Mouse (Mus musculus): Measurements from ENCODE around the gene Krt80. TPM values are rescaled to one million over a fixed set of nuclear protein-coding genes. Genes with fewer than 3 reads are reported as not detected.

Gene Krt80
- polyA plus RNA-seq, 1 experiment from 2014 or later = 0.09 TPM

DNA sequence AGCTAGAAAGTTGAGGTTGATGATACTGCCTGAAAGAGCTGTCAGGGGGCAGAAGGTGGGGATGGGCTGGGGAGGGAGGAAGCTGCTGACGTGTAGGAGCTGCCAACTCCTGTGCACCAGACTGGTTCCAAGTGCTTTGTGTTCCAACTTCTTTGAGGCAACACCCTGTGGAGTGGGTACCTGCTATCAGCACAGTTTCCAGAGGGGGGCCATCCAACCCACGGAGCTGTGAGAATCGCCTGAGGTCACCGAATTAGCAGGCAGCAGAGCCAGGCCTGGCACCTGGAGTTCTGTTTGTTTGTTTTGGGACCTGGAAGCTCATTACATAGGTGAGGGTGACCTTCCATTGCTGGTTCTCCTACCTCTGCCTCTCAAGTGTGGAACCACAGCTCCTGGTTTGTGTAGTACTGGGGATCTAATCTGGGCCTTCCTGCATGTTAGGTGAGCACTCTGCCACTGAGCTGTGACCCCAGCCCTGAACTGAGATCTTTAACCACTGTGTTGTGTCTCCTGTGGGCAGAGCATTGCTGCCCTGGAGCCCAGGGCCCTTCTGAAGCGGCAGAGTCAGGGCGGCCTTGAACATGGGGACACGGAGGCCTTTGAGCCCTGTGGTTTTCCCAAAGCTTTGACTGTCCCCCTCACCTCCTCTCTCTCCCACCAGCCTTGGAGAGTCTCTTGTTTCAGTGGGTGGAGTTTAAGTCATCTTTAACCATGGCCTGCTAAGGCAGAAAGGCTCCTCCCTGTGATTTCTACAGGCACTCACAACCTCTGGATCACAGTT lies 4.9 kb downstream of the Krt80 start:
- DNase-seq (ENCODE audit: low spot score) (no peak), ATAC-seq (ENCODE audit: low FRiP score) (no peak)
- Histone ChIP-seq H3K9ac (ENCODE audit: low read depth, low read length) (no peak overlapping the region), H3K27ac (ENCODE audit: low read depth, low read length) (no peak overlapping the region), H3K4me1 (replicated peaks; ENCODE audit: control insufficient read depth, insufficient read depth, low read length) (no peaks in the 10 kb centered on the region), H3K36me3 (ENCODE audit: control insufficient read depth, insufficient read depth, low read length) (no peaks in the 10 kb centered on the region), H3K4me2 (replicated peaks; ENCODE audit: low read depth, low read length) (no peak overlapping the region), H3K4me3 (ENCODE audit: low read depth, low read length) (no peak overlapping the region), H3K9me3 (ENCODE audit: control insufficient read depth, low read length) (no peaks in the 10 kb centered on the region), H3K27me3 (ENCODE audit: control insufficient read depth, insufficient read depth, low read length) (no peaks in the 10 kb centered on the region)
- 68% methylated on average over 7 of the region's 7 CpGs for WGBS

DNA sequence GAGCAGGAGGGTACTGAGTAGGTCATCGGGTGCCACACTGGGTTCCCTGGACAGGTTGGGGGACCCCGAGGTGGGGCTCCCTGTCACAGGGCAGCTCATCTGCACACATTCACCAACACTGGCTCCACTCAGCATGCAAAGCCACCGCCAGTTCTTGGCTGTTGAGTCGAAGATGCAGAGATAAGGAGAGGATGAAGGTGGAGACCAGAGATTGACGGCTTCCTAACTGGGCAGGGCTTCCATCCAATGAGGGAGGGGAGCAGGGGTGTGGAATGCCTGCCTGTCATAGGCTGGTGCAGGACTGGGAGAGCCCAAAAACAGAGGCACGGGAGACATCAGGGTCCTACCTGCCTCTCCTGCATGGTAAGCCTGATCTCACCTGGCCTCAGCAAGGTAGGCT lies 5.5 kb downstream of the Krt80 start:
- no peak overlapping the region for H3K9ac ChIP-seq (ENCODE audit: low read depth, low read length)
- no peak overlapping the region for H3K4me3 ChIP-seq (ENCODE audit: low read depth, low read length)
- no peak overlapping the region for H3K27ac ChIP-seq (ENCODE audit: low read depth, low read length)
- no peak overlapping the region for H3K4me2 ChIP-seq (replicated peaks; ENCODE audit: low read depth, low read length)
- H3K27me3 ChIP-seq (ENCODE audit: control insufficient read depth, insufficient read depth, low read length) = no peaks in the 10 kb centered on the region
- ATAC-seq (ENCODE audit: low FRiP score) (no peak), DNase-seq (ENCODE audit: low spot score) (no peak)
- 77% methylated on average over 6 of the region's 6 CpGs for WGBS
- H3K4me1 ChIP-seq (replicated peaks; ENCODE audit: control insufficient read depth, insufficient read depth, low read length) = no peaks in the 10 kb centered on the region
- no peaks in the 10 kb centered on the region for H3K9me3 ChIP-seq (ENCODE audit: control insufficient read depth, low read length)
- H3K36me3 ChIP-seq (ENCODE audit: control insufficient read depth, insufficient read depth, low read length) = no peaks in the 10 kb centered on the region

DNA sequence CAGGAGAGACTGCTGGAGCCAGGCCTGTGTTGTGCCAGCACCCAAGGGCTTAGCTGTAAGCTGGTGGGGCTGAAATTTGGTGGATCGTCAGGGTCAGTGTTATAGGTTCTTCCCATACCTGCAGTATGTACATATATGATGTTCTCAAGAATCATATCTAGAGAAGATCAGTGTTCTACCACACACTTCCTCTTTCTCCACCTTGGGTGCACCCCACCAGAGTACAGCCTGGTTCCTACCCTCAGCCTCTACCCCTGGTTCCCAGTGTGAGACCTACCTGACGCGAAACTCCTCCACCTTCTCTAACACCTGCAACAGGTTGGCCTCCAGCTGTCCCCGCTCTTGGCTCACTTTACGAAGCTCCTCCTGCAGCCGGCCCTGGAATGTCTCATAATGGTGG lies 6.0 kb downstream of the Krt80 start:
- Histone ChIP-seq H3K9ac (ENCODE audit: low read depth, low read length) (no peak overlapping the region), H3K36me3 (ENCODE audit: control insufficient read depth, insufficient read depth, low read length) (no peaks in the 10 kb centered on the region), H3K4me2 (replicated peaks; ENCODE audit: low read depth, low read length) (no peak overlapping the region), H3K9me3 (ENCODE audit: control insufficient read depth, low read length) (no peaks in the 10 kb centered on the region), H3K4me3 (ENCODE audit: low read depth, low read length) (no peak overlapping the region), H3K4me1 (replicated peaks; ENCODE audit: control insufficient read depth, insufficient read depth, low read length) (no peaks in the 10 kb centered on the region), H3K27me3 (ENCODE audit: control insufficient read depth, insufficient read depth, low read length) (no peaks in the 10 kb centered on the region), H3K27ac (ENCODE audit: low read depth, low read length) (no peak overlapping the region)
- ATAC-seq (ENCODE audit: low FRiP score) (no peak), DNase-seq (ENCODE audit: low spot score) (no peak)
- WGBS = 82% methylated on average over 6 of the region's 6 CpGs

DNA sequence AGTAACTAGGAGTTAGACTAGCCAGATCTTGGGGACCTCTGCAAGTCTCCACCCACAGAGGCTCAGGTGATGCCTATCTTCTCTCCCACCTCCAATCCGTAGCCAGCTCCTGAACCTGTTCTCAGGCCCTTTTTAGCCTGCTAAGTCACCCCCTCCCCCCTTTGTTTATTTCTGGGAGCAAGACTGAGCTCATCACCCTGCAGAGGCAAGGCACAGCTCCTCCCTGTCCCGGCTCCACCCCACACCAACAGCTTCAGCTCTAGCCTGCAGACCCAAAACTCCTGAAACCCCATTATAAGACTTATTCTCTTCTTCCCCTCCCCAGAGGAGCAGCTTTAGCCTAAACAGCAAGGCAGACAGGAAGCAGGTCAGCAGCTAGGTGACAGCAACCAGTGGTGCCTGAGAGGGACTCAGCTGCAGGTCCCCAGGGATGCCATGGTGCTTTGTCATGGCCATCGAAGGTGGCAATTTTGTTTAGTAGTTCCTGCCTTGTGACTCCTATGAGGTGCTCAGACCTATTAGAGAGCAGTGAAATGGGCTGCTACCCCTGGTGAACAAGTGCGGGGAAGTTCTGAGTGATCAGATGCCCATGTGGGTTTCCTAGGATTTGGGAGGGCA lies 7.5 kb downstream of the Krt80 start:
- WGBS = 61% methylated on average over 4 of the region's 4 CpGs
- Histone ChIP-seq H3K4me1 (replicated peaks; ENCODE audit: control insufficient read depth, insufficient read depth, low read length) (no peaks in the 10 kb centered on the region), H3K9ac (ENCODE audit: low read depth, low read length) (no peak overlapping the region), H3K4me3 (ENCODE audit: low read depth, low read length) (no peak overlapping the region), H3K27ac (ENCODE audit: low read depth, low read length) (no peak overlapping the region), H3K9me3 (ENCODE audit: control insufficient read depth, low read length) (no peaks in the 10 kb centered on the region), H3K36me3 (ENCODE audit: control insufficient read depth, insufficient read depth, low read length) (no peaks in the 10 kb centered on the region), H3K27me3 (ENCODE audit: control insufficient read depth, insufficient read depth, low read length) (no peaks in the 10 kb centered on the region), H3K4me2 (replicated peaks; ENCODE audit: low read depth, low read length) (no peak overlapping the region)
- ATAC-seq (ENCODE audit: low FRiP score) = no peak
- DNase-seq (ENCODE audit: low spot score) = no peak

DNA sequence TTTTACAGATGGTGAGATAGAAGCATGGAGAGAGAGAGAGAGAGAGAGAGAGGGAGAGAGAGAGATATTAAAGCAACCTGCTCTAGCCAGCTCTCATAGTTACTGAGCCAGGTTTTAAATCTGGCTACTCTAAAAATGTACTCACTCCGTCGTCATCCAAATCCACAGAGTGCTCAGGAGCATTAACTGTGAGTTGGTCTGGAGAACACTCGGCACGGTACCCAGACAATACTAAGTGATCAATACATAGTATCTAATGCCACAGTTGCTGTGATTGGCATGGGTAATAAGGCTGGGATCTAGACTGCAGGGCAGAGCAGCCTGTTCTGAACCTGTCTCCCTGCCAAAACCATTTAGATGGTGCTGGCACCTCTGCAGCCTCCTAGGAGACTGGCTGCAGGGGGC lies 14.6 kb downstream of the Krt80 start:
- H3K4me3 ChIP-seq (ENCODE audit: low read depth, low read length) = no peak overlapping the region
- 88% methylated on average over 4 of the region's 4 CpGs for WGBS
- H3K27ac ChIP-seq (ENCODE audit: low read depth, low read length) = no peak overlapping the region
- no peaks in the 10 kb centered on the region for H3K9me3 ChIP-seq (ENCODE audit: control insufficient read depth, low read length)
- H3K27me3 ChIP-seq (ENCODE audit: control insufficient read depth, insufficient read depth, low read length) = no peaks in the 10 kb centered on the region
- ATAC-seq (ENCODE audit: low FRiP score) = no peak
- H3K4me2 ChIP-seq (replicated peaks; ENCODE audit: low read depth, low read length) = no peak overlapping the region
- no peaks in the 10 kb centered on the region for H3K36me3 ChIP-seq (ENCODE audit: control insufficient read depth, insufficient read depth, low read length)
- no peak for DNase-seq (ENCODE audit: low spot score)
- no peaks in the 10 kb centered on the region for H3K4me1 ChIP-seq (replicated peaks; ENCODE audit: control insufficient read depth, insufficient read depth, low read length)
- H3K9ac ChIP-seq (ENCODE audit: low read depth, low read length) = no peak overlapping the region

DNA sequence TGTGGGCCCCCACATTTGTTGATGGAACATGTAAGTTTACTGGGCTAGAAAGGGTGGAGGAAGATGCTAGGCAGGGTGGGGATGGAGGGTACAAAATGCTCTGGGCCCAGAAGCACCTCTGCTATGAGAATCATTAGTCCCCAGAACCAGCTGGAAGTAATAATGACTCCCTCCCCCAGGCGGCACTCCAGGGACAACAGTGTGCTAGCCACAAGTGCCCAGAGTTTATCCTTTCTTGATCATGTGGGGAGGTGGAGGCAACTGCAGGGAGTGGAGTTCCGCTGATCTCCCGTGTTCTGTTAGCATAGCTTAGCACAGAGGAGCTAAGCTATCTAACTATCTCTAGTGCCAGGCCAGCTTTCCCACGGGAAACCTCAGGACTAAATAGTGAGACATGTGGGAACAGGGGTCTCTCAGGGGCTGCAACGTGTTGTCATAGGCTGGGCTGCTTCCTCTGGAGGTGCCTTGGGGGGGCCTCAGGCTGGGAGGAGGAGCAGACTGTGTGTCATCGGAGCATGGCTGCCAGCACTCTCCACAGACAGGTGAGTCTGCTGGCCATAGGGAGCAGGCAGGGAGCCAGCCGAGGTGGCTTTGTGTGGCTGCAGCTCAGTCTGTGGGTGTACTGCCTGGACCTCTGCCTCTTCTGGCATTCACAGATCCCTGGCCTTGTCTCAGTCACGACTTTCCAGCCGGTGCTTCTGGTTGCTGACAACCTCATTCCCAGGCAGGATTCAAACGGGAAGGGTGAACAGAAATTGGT lies 17.1 kb downstream of the Krt80 start:
- 59% methylated on average over 10 of the region's 10 CpGs for WGBS
- H3K4me1 ChIP-seq (replicated peaks; ENCODE audit: control insufficient read depth, insufficient read depth, low read length) = no peaks in the 10 kb centered on the region
- H3K4me3 ChIP-seq (ENCODE audit: low read depth, low read length) = no peak overlapping the region
- H3K4me2 ChIP-seq (replicated peaks; ENCODE audit: low read depth, low read length) = no peak overlapping the region
- no peaks in the 10 kb centered on the region for H3K27me3 ChIP-seq (ENCODE audit: control insufficient read depth, insufficient read depth, low read length)
- H3K27ac ChIP-seq (ENCODE audit: low read depth, low read length) = no peak overlapping the region
- no peak overlapping the region for H3K9ac ChIP-seq (ENCODE audit: low read depth, low read length)
- DNase-seq (ENCODE audit: low spot score) (no peak), ATAC-seq (ENCODE audit: low FRiP score) (no peak)
- no peaks in the 10 kb centered on the region for H3K9me3 ChIP-seq (ENCODE audit: control insufficient read depth, low read length)
- no peaks in the 10 kb centered on the region for H3K36me3 ChIP-seq (ENCODE audit: control insufficient read depth, insufficient read depth, low read length)

DNA sequence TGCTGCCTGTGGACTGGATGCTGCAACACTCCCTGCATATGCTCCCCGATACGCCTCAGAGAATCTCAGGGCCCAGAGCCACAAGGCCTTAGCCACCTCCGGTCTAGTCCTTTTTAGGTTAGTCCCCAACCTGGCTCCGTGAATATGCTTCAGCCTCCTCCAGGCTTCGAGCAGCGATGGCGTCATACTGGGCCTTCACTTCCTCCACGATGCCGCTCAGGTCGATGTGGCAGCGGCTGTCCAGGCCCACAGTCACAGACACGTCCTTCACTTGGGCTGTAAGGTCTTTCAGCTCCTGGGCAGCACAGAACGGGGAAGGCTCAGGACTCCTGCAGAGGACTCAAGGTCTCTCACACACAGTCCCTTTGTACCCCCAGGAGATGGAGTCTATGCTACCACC lies 17.9 kb downstream of the Krt80 start:
- 76% methylated on average over 13 of the region's 13 CpGs for WGBS
- Histone ChIP-seq H3K36me3 (ENCODE audit: control insufficient read depth, insufficient read depth, low read length) (no peaks in the 10 kb centered on the region), H3K9ac (ENCODE audit: low read depth, low read length) (no peak overlapping the region), H3K9me3 (ENCODE audit: control insufficient read depth, low read length) (no peaks in the 10 kb centered on the region), H3K27ac (ENCODE audit: low read depth, low read length) (no peak overlapping the region), H3K4me3 (ENCODE audit: low read depth, low read length) (no peak overlapping the region), H3K4me2 (replicated peaks; ENCODE audit: low read depth, low read length) (no peak overlapping the region), H3K27me3 (ENCODE audit: control insufficient read depth, insufficient read depth, low read length) (no peaks in the 10 kb centered on the region), H3K4me1 (replicated peaks; ENCODE audit: control insufficient read depth, insufficient read depth, low read length) (no peaks in the 10 kb centered on the region)
- DNase-seq (ENCODE audit: low spot score) = no peak
- ATAC-seq (ENCODE audit: low FRiP score) = no peak

DNA sequence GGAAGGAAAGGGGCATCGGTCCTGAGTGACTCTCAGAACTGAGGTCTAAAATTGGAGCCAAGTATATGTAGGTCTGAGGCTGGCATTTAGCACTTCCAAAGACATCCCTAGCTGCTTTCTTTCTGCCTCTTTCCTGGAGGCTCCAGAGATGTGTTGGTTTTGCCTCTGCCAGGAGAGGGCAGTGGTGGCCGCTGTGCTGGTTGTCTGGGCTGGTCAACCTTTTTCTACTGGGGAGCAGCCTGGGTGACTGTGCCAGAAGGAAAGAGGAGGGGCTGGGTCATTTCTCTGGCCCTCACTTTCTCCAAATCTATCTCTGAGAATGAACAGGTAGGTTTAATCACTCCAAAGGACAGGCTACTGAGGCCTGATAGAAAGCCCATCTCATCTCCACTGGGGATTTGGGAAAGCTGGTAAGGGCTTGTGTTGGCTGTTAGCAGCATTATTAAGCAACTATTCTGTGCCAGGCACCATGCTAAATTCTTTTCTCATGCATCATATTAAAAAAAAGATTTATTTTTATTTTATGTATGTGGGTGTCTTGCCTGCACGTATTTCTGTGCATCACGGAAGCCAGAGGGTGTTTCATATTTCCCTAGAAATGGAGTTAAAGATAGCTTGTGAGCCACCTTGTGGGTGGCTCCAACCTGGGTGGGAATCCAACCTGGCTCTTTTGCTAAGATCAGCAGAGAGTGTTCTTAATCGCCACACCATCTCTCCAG lies 28.0 kb downstream of the Krt80 start:
- Histone ChIP-seq H3K27ac (ENCODE audit: low read depth, low read length) (no peak overlapping the region), H3K4me2 (replicated peaks; ENCODE audit: low read depth, low read length) (no peak overlapping the region), H3K9me3 (ENCODE audit: control insufficient read depth, low read length) (no peaks in the 10 kb centered on the region), H3K27me3 (ENCODE audit: control insufficient read depth, insufficient read depth, low read length) (peaks cover 2% of the 10 kb centered on the region; the same call in 1 of the 2 replicates), H3K4me3 (ENCODE audit: low read depth, low read length) (no peak overlapping the region), H3K4me1 (replicated peaks; ENCODE audit: control insufficient read depth, insufficient read depth, low read length) (no peaks in the 10 kb centered on the region), H3K36me3 (ENCODE audit: control insufficient read depth, insufficient read depth, low read length) (no peaks in the 10 kb centered on the region), H3K9ac (ENCODE audit: low read depth, low read length) (no peak overlapping the region)
- WGBS = 75% methylated on average over 5 of the region's 5 CpGs
- DNase-seq (ENCODE audit: low spot score) = no peak
- ATAC-seq (ENCODE audit: low FRiP score) = no peak

All from hindbrain, embryonic 11.5 days (tissue).